Mouse (Mus musculus) liver, postnatal 0 days (tissue): ENCODE data around the gene Cpne2. TPM values are rescaled to one million over a fixed set of nuclear protein-coding genes. Genes with fewer than 3 reads are reported as not detected.

Source experiments
- ATAC-seq: fragments of 200-750 bp; cut with Nextera tagmentation; 2 replicates; pipeline ENCODE4 v1.8.0; 2017; ENCODE audit warnings: mild to moderate bottlenecking, moderate library complexity
- DNase-seq: peaks from one replicate; pipeline ENCODE4 v3.0.0-alpha.2; 2016
- H3K27ac ChIP-seq: fragments of 300-500 bp; sonication (generic); 2 replicates; pipeline ENCODE4 v1.5.1; 2014; ENCODE audit warnings: antibody characterized with exemption, moderate library complexity, mild to moderate bottlenecking, low read depth
- H3K27me3 ChIP-seq: fragments of 300-500 bp; sonication (generic); 2 replicates; pipeline ENCODE4 v1.6.1; 2014; ENCODE audit warnings: low read length, control low read depth, mixed read lengths; ENCODE audit not compliant: insufficient read depth
- H3K36me3 ChIP-seq: fragments of 300-500 bp; sonication (generic); replicated peaks from 2 replicates; pipeline ENCODE4 v1.6.1; 2014; ENCODE audit warnings: mild to moderate bottlenecking, control low read depth, low read length, moderate library complexity, mixed read lengths; ENCODE audit not compliant: insufficient read depth
- H3K4me1 ChIP-seq: fragments of 300-500 bp; sonication (generic); 2 replicates; pipeline ENCODE4 v1.6.1; 2014; ENCODE audit warnings: antibody characterized with exemption, mild to moderate bottlenecking, control low read depth; ENCODE audit not compliant: insufficient read depth
- H3K4me2 ChIP-seq: fragments of 300-500 bp; sonication (generic); 2 replicates; pipeline ENCODE4 v1.6.1; 2014; ENCODE audit warnings: low read depth, mild to moderate bottlenecking, low read length, moderate library complexity, mixed read lengths
- H3K4me3 ChIP-seq: fragments of 300-500 bp; sonication (generic); 2 replicates; pipeline ENCODE4 v1.5.1; 2014; ENCODE audit warnings: low read depth, low read length
- H3K9ac ChIP-seq: fragments of 300-500 bp; sonication (generic); replicated peaks from 2 replicates; pipeline ENCODE4 v1.6.1; 2014; ENCODE audit warnings: mild to moderate bottlenecking, moderate library complexity
- H3K9me3 ChIP-seq: fragments of 300-500 bp; sonication (generic); 2 replicates; pipeline ENCODE4 v1.6.1; 2016; ENCODE audit warnings: mild to moderate bottlenecking, control low read depth, low read length, mixed read lengths
- CTCF ChIP-seq: sonication (generic); IDR thresholded peaks from 2 replicates; pipeline ENCODE4 v1.5.1; 2016; ENCODE audit warnings: antibody characterized with exemption, low read depth
- EP300 ChIP-seq: IDR thresholded peaks from 2 replicates; pipeline ENCODE4 v1.6.1; 2016; ENCODE audit warnings: antibody characterized with exemption, low read depth, mild to moderate bottlenecking
- WGBS: fragments of 180-500 bp; shearing (Covaris S2); extraction: QIAGEN DNeasy Blood & Tissue Kit; methylation state at CpG from one replicate; pipeline ENCODE4 v1.1.7; 2014; ENCODE audit not compliant: insufficient replicate concordance; 5-methylcytosine and 5-hydroxymethylcytosine counted together
- polyA plus RNA-seq: library from polyadenylated mRNA; unstranded; fragments of >200 nt; fragmentation: Nextera tagmentation; extraction: Ambion mirVana; gene quantifications from 2 replicates; pipeline ENCODE4 v1.2.1, GENCODE M21; 2015

Gene Cpne2
- polyA plus RNA-seq, 1 experiment from 2014 or later: 3.9 TPM

- Histone ChIP-seq H3K4me1 (no peaks in the 10 kb centered on the region), H3K9ac (no peak overlapping the region), H3K36me3 (no peaks in the 10 kb centered on the region), H3K27ac (no peak overlapping the region), H3K4me3 (no peak overlapping the region), H3K9me3 (no peaks in the 10 kb centered on the region), H3K4me2 (no peak overlapping the region), H3K27me3 (no peaks in the 10 kb centered on the region)
- DNase-seq: no peak
- WGBS: 54% methylated on average over 4 of the region's 4 CpGs
- ATAC-seq: no peak
- no peak for TF ChIP-seq CTCF
- TF ChIP-seq EP300: no peak
Measured at GRCm38 (mm10) chr8:94521481-94521880, 11.3 kb upstream of the Cpne2 start.

GRCm38 (mm10) chr8:94522482-94522881, 10.3 kb upstream of the Cpne2 start:
- WGBS: 56% methylated on average over 3 of the region's 3 CpGs
- Histone ChIP-seq H3K4me1 (no peaks in the 10 kb centered on the region), H3K27me3 (no peaks in the 10 kb centered on the region), H3K9me3 (no peaks in the 10 kb centered on the region), H3K36me3 (no peaks in the 10 kb centered on the region), H3K9ac (no peak overlapping the region), H3K27ac (no peak overlapping the region), H3K4me2 (no peak overlapping the region), H3K4me3 (no peak overlapping the region)
- no peak for ATAC-seq
- TF ChIP-seq CTCF (no peak), EP300 (no peak)
- DNase-seq: no peak

- no peaks in the 10 kb centered on the region for H3K4me1 ChIP-seq
- DNase-seq: no peak
- no peak overlapping the region for H3K4me2 ChIP-seq
- 60% methylated on average over 9 of the region's 9 CpGs for WGBS
- H3K27me3 ChIP-seq: no peaks in the 10 kb centered on the region
- H3K9me3 ChIP-seq: no peaks in the 10 kb centered on the region
- no peak for TF ChIP-seq CTCF
- no peak for TF ChIP-seq EP300
- no peaks in the 10 kb centered on the region for H3K36me3 ChIP-seq
- no peak overlapping the region for H3K4me3 ChIP-seq
- H3K27ac ChIP-seq: no peak overlapping the region
- ATAC-seq: no peak
- no peak overlapping the region for H3K9ac ChIP-seq
Measured at GRCm38 (mm10) chr8:94524554-94524953, 8.2 kb upstream of the Cpne2 start.

- Histone ChIP-seq H3K27me3 (peaks cover 10% of the 10 kb centered on the region), H3K4me1 (no peaks in the 10 kb centered on the region), H3K4me2 (no peak overlapping the region), H3K4me3 (no peak overlapping the region), H3K9me3 (no peaks in the 10 kb centered on the region), H3K9ac (no peak overlapping the region), H3K27ac (no peak overlapping the region), H3K36me3 (no peaks in the 10 kb centered on the region)
- no peak for DNase-seq
- WGBS: 69% methylated on average over 7 of the region's 7 CpGs
- TF ChIP-seq CTCF: no peak
- ATAC-seq: no peak
Measured at GRCm38 (mm10) chr8:94527178-94527577, 5.6 kb upstream of the Cpne2 start.

- 43% methylated on average over 4 of the region's 4 CpGs for WGBS
- Histone ChIP-seq H3K9ac (no peak overlapping the region), H3K4me3 (no peak overlapping the region), H3K9me3 (no peaks in the 10 kb centered on the region), H3K4me1 (no peaks in the 10 kb centered on the region; the same call in 1 of the 2 replicates), H3K4me2 (no peak overlapping the region), H3K36me3 (no peaks in the 10 kb centered on the region), H3K27ac (no peak overlapping the region), H3K27me3 (peaks cover 20% of the 10 kb centered on the region)
- ATAC-seq (peak; percentile 21; the same call in 1 of the 2 replicates), DNase-seq (no peak)
- TF ChIP-seq CTCF (peak; percentile 84), EP300 (no peak)
Measured at GRCm38 (mm10) chr8:94528245-94528644, 4.5 kb upstream of the Cpne2 start.

GRCm38 (mm10) chr8:94529875-94530274, 2.9 kb upstream of the Cpne2 start:
- Histone ChIP-seq H3K9ac (no peak overlapping the region), H3K4me2 (no peak overlapping the region), H3K4me1 (peaks cover 9% of the 10 kb centered on the region), H3K27me3 (peaks cover 30% of the 10 kb centered on the region), H3K9me3 (no peaks in the 10 kb centered on the region), H3K36me3 (no peaks in the 10 kb centered on the region), H3K4me3 (no peak overlapping the region), H3K27ac (no peak overlapping the region)
- TF ChIP-seq EP300 (no peak), CTCF (no peak)
- ATAC-seq (no peak), DNase-seq (no peak)
- WGBS: 58% methylated on average over 4 of the region's 4 CpGs

GRCm38 (mm10) chr8:94530643-94531042, 2.1 kb upstream of the Cpne2 start:
- DNase-seq (no peak), ATAC-seq (no peak)
- 69% methylated on average over 4 of the region's 4 CpGs for WGBS
- Histone ChIP-seq H3K36me3 (no peaks in the 10 kb centered on the region), H3K4me2 (no peak overlapping the region), H3K27me3 (peaks cover 38% of the 10 kb centered on the region), H3K9me3 (no peaks in the 10 kb centered on the region), H3K4me1 (peaks cover 9% of the 10 kb centered on the region), H3K4me3 (no peak overlapping the region), H3K9ac (no peak overlapping the region), H3K27ac (no peak overlapping the region)
- TF ChIP-seq CTCF (no peak), EP300 (no peak)
